Mouse (Mus musculus) olfactory bulb, adult 2 months (tissue): ENCODE measurements around the gene Mfng.

Experiments
- CTCF ChIP-seq: fragments of 200-500 bp; IDR thresholded peaks from 2 replicates; pipeline ENCODE4 v1.5.1; 2012; ENCODE audit warnings: low read depth, mild to moderate bottlenecking, low read length, moderate library complexity; ENCODE audit not compliant: insufficient read depth
- POLR2A ChIP-seq: fragments of 200-500 bp; IDR thresholded peaks from 2 replicates; pipeline ENCODE4 v1.6.1; 2012; ENCODE audit warnings: mild to moderate bottlenecking, low read depth, low read length, moderate library complexity; ENCODE audit not compliant: insufficient read depth

DNA sequence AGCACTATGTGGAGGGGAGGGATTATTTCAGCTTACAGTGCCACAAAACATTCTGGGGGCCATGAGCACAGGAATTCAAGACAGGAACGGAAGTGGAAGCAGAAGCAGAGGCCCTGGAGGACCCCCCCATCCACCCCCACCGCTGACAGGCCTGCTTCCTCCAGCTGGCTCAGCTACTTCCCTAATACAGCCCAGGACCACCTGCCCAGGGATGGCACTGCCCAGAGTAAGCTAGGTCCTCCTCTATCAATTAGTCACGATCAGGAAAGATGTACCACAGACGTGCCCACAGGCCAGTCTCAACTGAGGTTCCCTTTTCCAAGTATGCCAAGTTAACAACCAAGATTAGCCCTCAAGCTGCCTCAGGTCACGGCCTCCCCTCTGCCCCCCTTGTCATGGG, 19.1 kb downstream of the Mfng start:
- TF ChIP-seq CTCF (no peak), POLR2A (no peak)
